12 mouse cellular contexts compared by ENCODE assay signal in genomic region chr7:111237819-111238218, GRCm38 (mm10).
DNase-seq lines count a peak whose midpoint lies in the region; ATAC-seq and TF ChIP-seq lines count a peak whose summit lies in the region.
"Had no signal": no experiment of that assay in that cellular context is flagged by ENCODE, and none has a peak within 500 bp of the region (broad histone marks: within the 10 kb centered on the region; RNA-seq: fewer than 3 reads in every experiment).

No protein-coding gene starts in this region.

- 0 out of 2 replicates have a peak overlapping the region, but pooled peaks have one; percentile 35 for H3K27ac ChIP-seq in gastrocnemius, adult 2 months
- no peak overlapping the region for H3K27ac ChIP-seq in kidney, adult 2 months (ENCODE audit: insufficient read depth, low read depth, low read length)
- peak overlapping the region; percentile 5; the same call in 1 of the 2 replicates for H3K27ac ChIP-seq in liver, embryonic 12.5 days

- DNase-seq in gastrocnemius, adult 2 months, result no peak
- no peak for DNase-seq in gastrocnemius, adult 18-20 months (ENCODE audit: low spot score)
- peak; percentile 8 for DNase-seq in brain, embryonic 14.5 days (ENCODE audit: low read depth)
- peak; percentile 60 for DNase-seq in kidney, adult 2 months
- no peak for DNase-seq in cerebellum, adult 18-20 months
- no peak for DNase-seq in thymus, postnatal 10 days (ENCODE audit: low spot score in 2 of 2)
- no peak for DNase-seq in gastrocnemius, postnatal 4 days (ENCODE audit: low spot score in 2 of 2)
- DNase-seq: cerebellum, postnatal 36 days; left cerebral cortex, postnatal 4 days had no signal

- 57% methylated on average over 9 of the region's 9 CpGs for WGBS in kidney, adult 2 months
- 37% methylated on average over 9 of the region's 9 CpGs for WGBS in liver, embryonic 12.5 days (ENCODE audit: insufficient replicate concordance)

- no peak for TF ChIP-seq CTCF in gastrocnemius, adult 2 months (IDR thresholded peaks at IDR 0.05)
- no peak for TF ChIP-seq CTCF in brain, embryonic 14.5 days (IDR thresholded peaks at IDR 0.05; ENCODE audit: borderline replicate concordance, extremely low read depth, insufficient read depth, insufficient read length)
- TF ChIP-seq CTCF in kidney, adult 2 months (conservative IDR thresholded peaks at IDR 0.05; ENCODE audit: insufficient read depth, insufficient read length, low read depth, low read length), result no peak

- H3K9me3 ChIP-seq in liver, embryonic 12.5 days (replicated peaks), result no peaks in the 10 kb centered on the region
- H3K9me3 ChIP-seq: G1E had no signal

- intact Hi-C loops in gastrocnemius, adult 2 months (cut with DNase I), result no loop called here

- H3K27me3 ChIP-seq in kidney, adult 2 months (replicated peaks; ENCODE audit: control insufficient read depth, insufficient read depth, low read length), result no peaks in the 10 kb centered on the region; the same call in 1 of the 2 replicates
- 0 out of 2 replicates have a peak, but pooled peaks cover 4% of the 10 kb centered on the region for H3K27me3 ChIP-seq in liver, embryonic 12.5 days (replicated peaks)

- H3K9ac ChIP-seq in liver, embryonic 12.5 days, result no peak overlapping the region

- no peaks in the 10 kb centered on the region; the same call in 1 of the 2 replicates for H3K4me1 ChIP-seq in kidney, adult 2 months (ENCODE audit: control insufficient read depth, insufficient read depth, low read length)
- no peaks in the 10 kb centered on the region for H3K4me1 ChIP-seq in liver, embryonic 12.5 days

- H3K4me2 ChIP-seq in liver, embryonic 12.5 days, result no peak overlapping the region

- no peak for ATAC-seq in liver, embryonic 12.5 days
- ATAC-seq: forebrain, embryonic 16.5 days had no signal

- no peaks in the 10 kb centered on the region for H3K36me3 ChIP-seq in kidney, adult 2 months (ENCODE audit: control insufficient read depth, insufficient read depth, low read length)
- H3K36me3 ChIP-seq in liver, embryonic 12.5 days, result no peaks in the 10 kb centered on the region
- H3K36me3 ChIP-seq: G1E had no signal

- TF ChIP-seq POLR2A in brain, embryonic 14.5 days (IDR thresholded peaks at IDR 0.05; ENCODE audit: borderline replicate concordance, extremely low read depth, insufficient read depth, insufficient read length, poor library complexity, severe bottlenecking), result no peak
- TF ChIP-seq POLR2A in kidney, adult 2 months (IDR thresholded peaks at IDR 0.05; ENCODE audit: low read depth, low read length), result no peak

- H3K4me3 ChIP-seq in gastrocnemius, adult 2 months, result no peak overlapping the region
- no peak overlapping the region for H3K4me3 ChIP-seq in kidney, adult 2 months (ENCODE audit: insufficient read depth, low read depth, low read length)
- no peak overlapping the region for H3K4me3 ChIP-seq in liver, embryonic 12.5 days

Comparison
In these comparisons a context has a peak if more than half of its experiments do, and no peak if none do; other contexts are left out.
1. DNase-seq: peak in brain, embryonic 14.5 days (single experiment) and kidney, adult 2 months (single experiment); none in gastrocnemius, adult 2 months (single experiment), gastrocnemius, adult 18-20 months (single experiment), cerebellum, adult 18-20 months (0 of 2), thymus, postnatal 10 days (0 of 2) and gastrocnemius, postnatal 4 days (0 of 2).